Mouse (Mus musculus) lung, postnatal 4 days (tissue): ENCODE data around the gene Slc19a1.
A peak's percentile ranks its signal among the peaks of the same experiment; 100 is the strongest.

Experiments used
- DNase-seq, 2 experiments: peaks; one replicate each; pipeline ENCODE4 v3.0.0; 2021

Slc19a1 gene

GRCm38 (mm10) chr10:77031768-77032375 lies at the start of gene Slc19a1:
Gene Slc19a1 (plus strand): TSS chr10:77032241.
- DNase-seq, result no peak

GRCm38 (mm10) chr10:76988586-76988985 lies 43.5 kb upstream of the Slc19a1 start:
- DNase-seq, result no peak

GRCm38 (mm10) chr10:76992456-76992855 lies 39.6 kb upstream of the Slc19a1 start:
- DNase-seq, result no peak

- peak; percentile 90 to 91 for DNase-seq
These were observed 34.1 kb upstream of the Slc19a1 start for GRCm38 (mm10) chr10:76997759-76998513.

- DNase-seq, result no peak
These were observed 27.1 kb upstream of the Slc19a1 start for GRCm38 (mm10) chr10:77004936-77005335.

GRCm38 (mm10) chr10:77007433-77008108 lies 24.5 kb upstream of the Slc19a1 start:
- DNase-seq, result no peak

GRCm38 (mm10) chr10:77008109-77008561 lies 23.9 kb upstream of the Slc19a1 start:
- no peak for DNase-seq

- DNase-seq, result no peak
These were observed 23.3 kb upstream of the Slc19a1 start for GRCm38 (mm10) chr10:77008698-77009097.

- DNase-seq, result no peak
These were observed 20.4 kb upstream of the Slc19a1 start for GRCm38 (mm10) chr10:77011681-77012080.

GRCm38 (mm10) chr10:77016080-77016479 lies 16.0 kb upstream of the Slc19a1 start:
- no peak for DNase-seq

- DNase-seq, result no peak
These were observed 15.5 kb upstream of the Slc19a1 start for GRCm38 (mm10) chr10:77016499-77016898.

GRCm38 (mm10) chr10:77017061-77017460 lies 15.0 kb upstream of the Slc19a1 start:
- DNase-seq, result no peak

- DNase-seq, result no peak
These were observed 14.4 kb upstream of the Slc19a1 start for GRCm38 (mm10) chr10:77017662-77018061.

GRCm38 (mm10) chr10:77021399-77022052 lies 10.5 kb upstream of the Slc19a1 start:
- DNase-seq, result peak; percentile 65 to 79

- DNase-seq, result no peak
These were observed 9.5 kb upstream of the Slc19a1 start for GRCm38 (mm10) chr10:77022301-77023130.

GRCm38 (mm10) chr10:77024231-77024630 lies 7.8 kb upstream of the Slc19a1 start:
- no peak for DNase-seq

GRCm38 (mm10) chr10:77026944-77027343 lies 5.1 kb upstream of the Slc19a1 start:
- DNase-seq, result no peak

GRCm38 (mm10) chr10:77028782-77029296 lies 3.2 kb upstream of the Slc19a1 start:
- DNase-seq, result no peak

GRCm38 (mm10) chr10:77029761-77030160 lies 2.3 kb upstream of the Slc19a1 start:
- DNase-seq, result no peak

- DNase-seq, result no peak
These were observed 1.4 kb upstream of the Slc19a1 start for GRCm38 (mm10) chr10:77030666-77031065.

- peak; percentile 94 to 95 for DNase-seq
These were observed 716 bp downstream of the Slc19a1 start for GRCm38 (mm10) chr10:77032591-77033322.
